ENCODE assay signal across 8 mouse cellular contexts in the genomic region with DNA sequence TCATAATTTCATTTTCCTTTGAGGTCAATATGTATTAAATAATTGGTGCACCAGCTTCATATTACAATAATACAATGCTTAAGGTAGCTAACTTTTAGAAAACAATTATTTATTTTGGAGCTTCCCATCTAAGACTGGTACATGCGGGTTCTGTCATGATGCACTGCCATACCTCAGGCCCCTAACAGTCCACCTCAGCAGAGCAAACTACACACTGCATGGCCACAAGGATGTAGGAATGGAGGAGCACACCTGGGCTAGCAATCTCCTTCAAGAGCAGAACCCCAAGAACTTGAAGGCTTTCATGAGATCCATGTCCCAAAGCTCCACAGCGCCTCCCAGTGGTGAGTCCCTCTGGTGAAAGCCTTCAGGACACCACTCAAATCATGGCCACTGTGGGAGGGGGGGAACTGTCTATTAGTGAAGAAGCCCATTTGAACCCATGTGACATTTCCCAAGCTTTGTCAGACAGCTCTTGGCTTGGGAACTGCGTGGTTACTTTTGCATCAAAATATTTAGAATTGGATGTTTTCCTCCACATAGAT.
A peak's percentile ranks its signal among the peaks of the same experiment; 100 is the strongest.
DNase-seq lines count a peak whose midpoint lies in the region; ATAC-seq lines count a peak whose summit lies in the region.

No protein-coding gene starts in this region.

- DNase-seq in gastrocnemius, adult 18-20 months (ENCODE audit: low spot score): peak; percentile 15
- no peak for DNase-seq in gastrocnemius, postnatal 25 days
- peak; percentile 31 for DNase-seq in WW6 (ENCODE audit: low read depth, low spot score)
- DNase-seq in cerebellum, postnatal 25 days: peak; percentile 69 to 87
- DNase-seq in gastrocnemius, postnatal 14 days: peak; percentile 59
- DNase-seq in layer of hippocampus, postnatal 14 days (ENCODE audit: low spot score in 2 of 2): peak; percentile 61 to 80
- peak; percentile 15 to 55 for DNase-seq in spleen, adult 18-20 months

- ATAC-seq in megakaryocyte, adult 5-6 weeks (ENCODE audit: poor library complexity, severe bottlenecking): peak; percentile 43; the same call in 1 of the 2 replicates

- intact Hi-C loops in gastrocnemius, postnatal 14 days (cut with DNase I; ENCODE audit: low total_unique reads): loop anchor here (10.0 kb wide), 1 partner anchor 717 kb away; no protein-coding TSS in a partner anchor
